ENCODE assay signal across 16 mouse cellular contexts in genomic region chr9:103565186-103565585, GRCm38 (mm10).
"Had no signal": no experiment of that assay in that cellular context is flagged by ENCODE, and none has a peak within 500 bp of the region (broad histone marks: within the 10 kb centered on the region; RNA-seq: fewer than 3 reads in every experiment).

No protein-coding gene starts in this region.

- ATAC-seq: liver, postnatal 0 days; midbrain, embryonic 15.5 days had no signal

- H3K27ac ChIP-seq: left cerebral cortex, adult 2 months; limb, embryonic 10.5 days; liver, embryonic 13.5 days; lung, embryonic 15.5 days; macrophage; midbrain, embryonic 15.5 days; neural tube, embryonic 12.5 days had no signal

- H3K4me3 ChIP-seq: left cerebral cortex, adult 2 months; limb, embryonic 10.5 days; liver, embryonic 13.5 days; lung, embryonic 15.5 days; megakaryocyte, embryonic 14.5 days; midbrain, embryonic 15.5 days; neural tube, embryonic 12.5 days had no signal

- DNase-seq: kidney, postnatal 10 days; kidney, postnatal 4 days; liver, embryonic 13.5 days; liver, postnatal 0 days; lung, postnatal 14 days; right cerebral cortex, postnatal 4 days; spleen, adult 18-20 months; thymus, adult 18-20 months; thymus, postnatal 14 days had no signal
